Mouse (Mus musculus): ENCODE data around the gene Btbd17.
A peak's percentile ranks its signal among the peaks of the same experiment; 100 is the strongest.

The Btbd17 gene

DNA sequence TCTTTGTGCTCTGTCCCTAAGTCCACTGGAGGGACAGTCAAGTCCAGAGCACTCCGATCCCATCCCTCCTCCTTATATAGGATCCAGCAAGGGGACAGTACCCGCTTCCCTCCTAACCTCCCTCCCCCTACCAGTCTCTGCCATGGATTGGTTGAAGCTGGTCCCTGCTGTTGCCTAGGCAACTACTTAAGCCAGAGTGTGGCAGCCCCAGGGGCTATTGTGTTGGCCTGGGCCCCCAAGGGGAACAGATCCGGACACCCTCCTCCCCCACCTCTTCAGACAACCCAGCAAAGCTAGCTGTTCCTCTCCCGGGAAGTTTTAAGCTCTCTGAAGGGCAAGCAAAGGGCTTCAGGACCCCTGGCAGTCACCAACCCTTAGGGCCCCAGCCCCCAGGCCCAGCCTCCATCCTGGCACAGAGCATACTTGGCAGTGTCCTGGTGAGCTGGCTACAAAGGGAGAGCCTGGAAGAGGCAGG, at the start of gene Btbd17:
Btbd17 (minus strand) TSS at position 98 of the 475 bp plus-strand sequence.
- no peak for DNase-seq (ENCODE audit: low spot score)

DNA sequence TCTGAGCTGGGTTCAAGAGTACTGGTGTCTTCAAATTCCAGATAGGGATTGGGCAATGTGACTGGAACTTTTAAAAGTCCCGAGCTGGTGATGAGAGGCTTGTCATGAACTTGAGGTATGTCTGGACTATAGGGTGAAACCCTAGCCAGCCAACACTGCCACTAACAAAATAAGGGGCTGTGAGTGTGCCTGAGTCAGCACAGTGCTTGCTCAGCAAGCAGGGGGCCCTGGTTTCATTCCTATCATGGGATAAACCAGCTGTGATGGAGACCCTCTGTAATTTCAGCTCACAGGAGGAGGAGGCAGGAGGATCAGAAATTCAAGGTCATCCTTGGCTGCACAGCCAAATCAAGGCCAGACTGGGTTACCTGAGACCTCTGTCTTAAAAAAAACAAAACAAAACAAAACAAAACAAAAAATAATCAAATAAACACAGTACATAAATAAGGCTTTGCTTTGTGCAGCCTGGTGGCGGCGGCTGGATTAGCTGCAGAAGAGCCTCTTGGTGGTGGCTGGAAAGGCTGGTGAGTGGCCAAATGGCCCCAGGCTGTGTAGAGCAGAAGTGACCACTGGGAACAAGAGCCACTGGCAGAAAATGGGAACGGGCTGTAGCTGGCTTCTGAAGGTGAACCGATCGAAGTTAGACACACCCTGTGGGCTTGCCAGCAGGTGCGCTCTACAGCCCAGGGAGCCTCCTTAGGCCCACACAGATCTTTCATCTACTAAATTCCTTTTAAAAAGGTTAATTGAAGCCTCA, 48.9 kb upstream of the Btbd17 start:
- DNase-seq (ENCODE audit: low spot score) = no peak

DNA sequence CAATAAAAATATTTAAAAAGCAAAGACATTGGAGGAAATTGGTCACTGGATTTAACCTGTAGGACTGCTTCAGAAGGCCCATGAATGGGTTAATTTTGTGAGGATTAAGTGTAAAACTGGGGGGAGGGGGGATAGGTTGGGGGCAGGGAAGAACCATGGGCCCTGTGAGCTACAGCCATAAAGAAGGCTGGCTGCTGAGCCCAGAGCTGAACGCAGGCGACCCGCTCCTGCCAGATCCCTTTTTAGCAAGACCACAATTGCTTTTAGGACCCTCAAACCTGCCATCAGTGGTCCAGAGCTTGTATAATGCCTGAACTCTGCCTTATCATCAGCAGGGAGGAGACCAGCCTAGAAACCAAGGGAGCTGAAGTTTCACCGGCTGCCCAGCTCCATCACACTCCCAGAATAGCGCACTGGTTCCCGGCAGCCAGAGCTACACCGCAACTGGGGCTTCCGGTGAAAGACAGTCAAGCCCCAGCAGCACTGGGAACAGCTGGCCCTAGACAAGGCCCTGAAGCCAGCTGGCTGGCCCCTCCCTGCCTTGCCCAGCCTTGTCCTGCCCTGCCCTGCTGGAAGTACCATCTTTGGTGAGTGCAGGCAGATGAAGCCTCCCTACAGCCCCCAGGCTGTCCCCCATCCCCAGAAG, 48.2 kb upstream of the Btbd17 start:
- no peak for DNase-seq (ENCODE audit: low spot score)

DNA sequence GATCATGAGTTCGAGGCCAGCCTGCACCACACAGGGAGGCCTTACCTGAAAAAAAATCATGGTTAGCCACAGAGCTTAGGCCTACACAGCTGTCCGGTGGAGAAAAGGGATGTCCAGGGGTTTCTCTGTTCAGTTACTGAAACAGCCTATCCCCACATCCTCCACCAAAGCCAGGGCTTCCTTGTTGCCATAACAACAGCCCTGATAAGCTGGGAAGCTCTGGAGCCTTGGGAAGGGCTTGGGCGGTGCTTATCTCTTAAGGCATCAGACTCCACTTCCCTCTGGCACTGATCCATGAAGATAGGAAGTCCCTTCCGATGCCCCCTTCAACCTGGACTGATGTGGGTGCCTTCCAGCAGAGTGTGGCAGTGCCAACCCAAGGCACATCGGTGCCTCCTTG, 37.4 kb upstream of the Btbd17 start:
- no peak for DNase-seq (ENCODE audit: low spot score)

DNA sequence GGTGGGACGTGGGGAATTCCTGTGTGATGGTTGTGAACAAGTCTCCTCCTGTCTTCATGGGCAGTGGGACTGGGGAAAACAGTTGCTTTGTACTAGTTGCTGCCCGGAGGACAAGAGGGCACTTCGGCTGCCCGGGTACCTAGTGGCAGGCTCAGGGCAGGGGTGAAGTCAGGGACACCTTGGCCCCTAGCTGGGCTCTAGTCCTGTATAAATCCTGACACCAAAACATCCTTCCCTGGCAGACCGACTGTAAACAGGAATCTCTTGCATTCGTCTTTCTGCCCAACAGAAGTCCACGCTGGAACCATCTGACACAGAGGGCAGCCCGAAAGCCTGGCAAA, 34.7 kb upstream of the Btbd17 start:
- DNase-seq (ENCODE audit: low spot score) = no peak

DNA sequence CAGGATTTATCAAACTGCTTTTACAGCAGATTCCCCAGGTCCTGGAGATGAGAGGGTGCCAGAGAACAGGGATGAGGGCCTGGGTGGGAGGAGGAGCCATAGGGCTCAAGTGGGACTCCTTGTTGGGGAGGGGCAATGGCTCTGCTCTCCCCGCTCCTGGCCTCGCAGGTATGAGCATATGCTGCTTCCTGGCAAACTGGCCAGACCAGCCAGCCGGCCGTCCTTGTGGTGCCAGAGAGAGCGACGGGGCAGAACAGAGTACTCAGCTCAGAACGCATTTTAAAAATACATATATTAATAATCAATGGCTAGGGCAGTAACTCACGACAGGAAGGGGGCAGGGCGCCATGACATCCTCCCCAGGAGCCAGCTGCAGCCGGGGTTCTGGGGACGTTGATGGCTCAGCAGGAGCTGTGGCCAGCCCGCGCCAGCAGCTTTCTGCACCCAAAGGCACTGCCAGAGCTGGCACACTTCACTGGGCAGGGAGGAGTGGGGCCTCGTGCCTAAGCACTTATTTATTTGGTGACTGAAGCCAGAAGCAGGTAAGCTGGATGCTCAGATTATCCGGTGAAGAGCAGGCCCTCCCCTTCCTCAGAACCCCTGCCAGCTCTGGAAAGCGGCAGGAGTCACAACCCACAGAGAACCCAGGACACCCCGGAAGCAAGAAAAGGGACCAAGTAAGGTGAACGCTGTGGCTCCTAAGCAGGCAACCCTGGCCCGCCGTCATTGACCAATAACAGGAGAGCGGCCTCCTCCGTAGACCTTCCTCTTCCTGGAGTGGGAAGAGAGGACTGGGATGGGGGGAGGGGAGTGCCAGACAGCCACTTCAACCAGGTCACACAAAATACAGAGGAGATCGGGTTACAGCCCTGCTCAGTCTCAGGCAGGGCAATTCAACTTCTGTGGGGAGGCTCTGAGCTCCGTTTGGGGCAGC, 34.0 kb upstream of the Btbd17 start:
- DNase-seq (ENCODE audit: low spot score) = no peak

DNA sequence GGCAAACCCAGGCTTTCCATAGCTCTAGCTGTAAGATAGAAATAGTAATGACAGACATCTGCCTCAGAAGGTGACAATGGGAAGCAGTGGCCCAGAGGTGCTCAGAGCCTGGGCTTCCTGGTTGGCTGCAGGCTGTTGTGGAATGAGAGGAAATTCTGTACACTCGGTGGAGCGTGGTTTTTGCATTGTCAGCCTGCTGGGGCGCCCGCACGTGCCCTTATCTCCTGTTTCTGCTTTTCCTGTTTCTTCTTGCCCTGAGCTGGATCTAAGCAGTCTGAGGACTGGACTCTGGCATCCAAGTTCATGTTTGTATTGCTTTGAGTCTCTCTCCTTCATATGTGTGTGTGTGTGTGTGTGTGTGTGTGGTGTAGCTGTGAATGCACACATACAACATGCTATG, 30.9 kb upstream of the Btbd17 start:
- DNase-seq (ENCODE audit: low spot score) = no peak

DNA sequence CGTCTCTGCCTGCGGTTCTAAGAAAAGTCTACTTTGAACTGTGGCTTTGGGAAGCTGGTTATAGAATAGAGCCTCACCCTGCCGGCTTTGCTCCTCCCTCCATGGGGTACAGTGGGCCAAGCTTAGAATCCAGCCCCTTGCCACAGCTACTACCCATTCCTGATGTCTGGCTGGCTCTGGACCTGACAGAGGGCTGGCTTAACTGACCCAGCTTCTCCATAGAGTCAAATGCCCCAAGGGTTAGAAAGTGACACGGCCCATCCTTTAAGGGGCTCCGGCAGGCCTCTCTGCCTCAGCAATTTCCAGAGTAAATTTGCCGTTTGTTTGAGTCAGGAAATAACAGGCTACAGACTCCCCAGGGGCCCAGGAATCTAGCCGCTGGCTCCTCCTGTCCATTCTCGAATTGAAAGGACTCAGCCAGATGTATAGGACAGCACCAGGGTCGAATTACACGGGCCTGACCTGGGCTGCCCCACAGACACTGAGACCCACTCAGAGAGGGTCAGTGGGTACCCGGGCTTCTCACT, 27.5 kb upstream of the Btbd17 start:
- no peak for DNase-seq (ENCODE audit: low spot score)

DNA sequence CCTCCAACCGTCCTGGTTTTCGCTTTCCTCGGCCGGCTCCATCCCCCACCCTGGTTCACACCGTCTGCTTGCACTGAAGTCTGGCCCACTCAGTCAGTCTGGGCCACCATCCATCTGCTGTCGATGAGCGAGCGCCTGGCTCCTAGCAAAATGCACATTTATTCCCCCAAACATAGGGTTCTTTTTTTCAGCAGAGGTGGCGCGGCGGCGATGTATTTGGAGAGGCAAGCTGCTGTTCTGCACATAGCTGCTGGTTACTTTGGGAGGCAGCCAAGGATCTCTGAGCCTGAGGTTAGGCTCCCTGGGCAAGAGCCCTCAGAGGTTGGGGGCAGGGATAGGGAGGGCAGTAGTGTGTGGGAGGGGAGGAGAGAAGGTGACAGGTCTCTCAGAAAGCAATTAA, 27.0 kb upstream of the Btbd17 start:
- DNase-seq (ENCODE audit: low spot score) = no peak

DNA sequence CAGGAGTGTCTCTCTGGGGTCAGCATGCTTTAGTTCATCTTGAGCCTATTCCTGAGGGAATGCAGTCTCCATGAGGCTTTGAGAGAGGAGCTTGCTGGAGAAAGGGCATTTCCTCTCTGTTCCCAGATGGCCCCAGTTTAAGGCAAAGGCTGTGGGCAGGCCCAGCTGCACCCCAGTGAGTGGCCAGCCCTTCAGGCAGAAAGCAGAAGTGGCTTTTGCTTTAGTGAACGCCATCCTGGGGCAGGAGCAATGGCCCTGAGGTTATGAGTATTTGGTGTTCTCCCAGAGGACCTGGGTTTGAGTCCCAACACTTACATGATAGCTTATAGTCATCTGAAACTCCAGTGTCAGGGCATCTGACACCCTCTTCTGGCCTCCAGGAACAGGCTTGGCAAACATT, 25.6 kb upstream of the Btbd17 start:
- no peak for DNase-seq (ENCODE audit: low spot score)

DNA sequence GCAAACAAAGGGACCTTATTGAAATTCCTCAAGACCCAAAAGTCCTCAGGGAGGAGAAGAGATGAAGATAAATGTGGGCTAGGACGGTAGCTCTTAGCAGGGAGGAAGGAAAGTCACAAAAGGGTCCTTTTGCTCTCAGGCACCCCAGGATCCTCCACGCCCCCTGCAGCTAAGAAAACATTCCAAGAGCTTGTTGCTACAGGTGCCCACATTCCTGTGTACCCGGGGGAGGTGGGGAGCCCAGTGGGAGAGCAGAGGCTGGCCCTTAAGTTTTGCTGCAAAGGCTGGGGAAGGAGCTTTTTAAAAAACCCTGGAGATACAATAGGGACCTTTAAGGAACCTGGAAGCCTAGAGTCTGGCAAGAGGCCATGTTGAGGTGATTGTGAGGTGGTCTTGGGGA, 24.7 kb upstream of the Btbd17 start:
- no peak for DNase-seq (ENCODE audit: low spot score)

DNA sequence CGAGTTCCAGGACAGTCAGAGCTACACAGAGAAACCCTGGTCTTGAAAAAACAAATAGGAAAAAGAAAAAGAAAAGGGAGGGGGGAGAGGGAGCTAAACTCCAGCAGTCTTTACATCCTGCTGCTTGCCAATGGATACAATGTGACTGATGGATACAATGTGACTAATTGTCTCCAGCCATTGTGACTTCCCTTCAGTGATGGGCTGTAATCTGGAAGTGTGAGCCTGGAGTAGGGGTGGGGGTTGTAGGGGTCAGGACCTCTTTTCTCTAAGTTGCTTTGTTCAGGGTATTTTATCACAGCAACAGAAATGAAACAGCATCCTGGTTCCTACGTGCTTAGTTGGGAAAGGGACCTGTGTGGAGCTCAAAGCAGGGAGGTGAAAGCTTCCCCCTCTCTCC, 23.4 kb upstream of the Btbd17 start:
- DNase-seq (ENCODE audit: low spot score) = no peak

DNA sequence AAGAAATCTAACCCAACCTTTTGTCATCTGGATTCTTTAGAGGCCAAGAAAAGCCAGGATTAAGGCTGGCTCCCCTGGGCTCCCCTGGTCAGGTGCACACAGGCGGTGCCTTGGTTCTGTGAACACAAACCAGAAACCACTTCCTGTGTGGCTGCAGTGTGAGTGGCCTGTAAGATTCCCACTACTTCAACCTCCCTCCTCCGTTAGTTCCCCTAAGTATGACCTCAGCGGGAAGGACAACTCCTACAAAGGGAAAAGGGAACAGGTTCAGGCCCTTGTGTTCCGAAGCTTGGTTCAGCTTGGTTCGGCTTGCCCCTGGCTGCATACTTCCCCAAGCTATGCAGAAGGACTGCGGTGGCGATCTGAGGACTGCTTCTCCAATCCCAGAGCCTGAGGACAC, 22.4 kb upstream of the Btbd17 start:
- DNase-seq (ENCODE audit: low spot score) = no peak

DNA sequence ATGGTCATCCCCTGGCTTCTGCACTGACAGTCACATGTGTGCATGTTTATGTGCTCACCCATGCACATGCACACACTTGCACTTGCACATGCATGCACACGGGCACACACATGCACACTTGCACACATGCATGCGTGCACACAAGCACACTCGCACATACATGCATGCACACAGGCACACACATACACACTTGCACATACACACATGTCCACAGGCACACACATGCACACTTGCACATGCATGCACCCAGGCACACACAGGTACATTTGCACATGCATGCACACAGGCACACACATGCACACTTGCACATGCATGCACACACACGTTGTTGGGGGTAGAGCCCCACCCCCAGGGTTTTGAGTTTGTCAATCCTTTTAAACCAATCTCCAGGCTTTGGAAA, 21.2 kb upstream of the Btbd17 start:
- DNase-seq (ENCODE audit: low spot score) = no peak

DNA sequence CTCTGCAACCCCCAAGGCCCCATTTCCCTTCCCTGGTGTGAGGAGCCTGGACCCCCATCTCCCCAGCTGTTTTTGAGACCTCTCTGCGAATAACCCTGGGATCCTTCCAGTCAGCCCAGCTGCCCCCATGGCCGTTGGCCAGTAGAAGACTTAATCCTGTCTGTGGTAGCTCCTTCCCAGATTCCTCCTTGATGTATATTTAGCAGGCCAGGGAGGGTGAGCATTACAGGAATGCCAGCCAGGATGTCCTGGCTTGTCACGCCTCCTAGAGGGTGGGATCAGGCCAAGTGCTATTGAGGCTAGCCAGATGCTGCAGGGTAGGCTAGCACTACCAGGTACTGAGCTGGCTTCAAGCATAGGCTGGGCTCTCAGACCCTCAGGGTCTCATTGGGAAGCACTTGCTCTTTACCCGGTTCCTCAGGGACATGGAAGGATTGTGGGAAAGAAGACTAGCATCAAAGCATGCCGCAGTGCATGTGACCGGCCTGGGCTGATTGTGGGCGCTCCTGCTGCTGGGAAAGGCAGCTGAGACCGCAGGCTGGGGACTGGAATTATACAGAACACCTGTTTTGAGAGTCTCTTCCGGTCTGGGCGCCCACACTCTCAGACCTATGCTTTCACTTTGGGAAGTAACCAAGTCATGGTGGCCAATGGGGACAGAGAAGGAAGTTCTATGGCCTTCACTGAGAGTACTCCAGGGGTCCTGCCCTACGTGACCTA, 19.3 kb upstream of the Btbd17 start:
- DNase-seq (ENCODE audit: low spot score) = no peak

DNA sequence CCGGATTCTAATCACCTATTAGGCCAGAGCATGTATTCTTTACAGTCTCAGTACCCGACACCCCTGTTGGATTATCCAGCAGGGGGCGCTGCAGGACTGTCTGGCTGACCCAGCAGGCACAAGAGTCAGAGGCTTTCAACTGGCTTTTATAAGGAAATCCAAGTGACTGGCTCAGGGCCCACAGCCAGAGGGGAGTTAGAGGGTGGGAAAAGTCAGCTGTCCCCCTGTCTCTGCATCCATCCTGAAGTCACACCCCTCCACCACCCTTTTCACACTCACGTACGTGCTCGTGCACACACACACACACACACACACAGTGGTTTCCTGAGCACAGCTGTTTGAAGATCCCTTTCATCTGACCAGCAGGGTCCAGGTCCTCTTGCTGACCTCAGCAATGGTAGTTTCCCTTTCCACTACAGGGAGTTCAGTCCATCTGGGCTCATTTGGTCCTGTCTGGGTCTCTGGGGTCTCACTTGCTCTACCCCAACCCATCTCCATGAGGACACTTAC, 17.0 kb upstream of the Btbd17 start:
- DNase-seq (ENCODE audit: low spot score) = peak; percentile 24

DNA sequence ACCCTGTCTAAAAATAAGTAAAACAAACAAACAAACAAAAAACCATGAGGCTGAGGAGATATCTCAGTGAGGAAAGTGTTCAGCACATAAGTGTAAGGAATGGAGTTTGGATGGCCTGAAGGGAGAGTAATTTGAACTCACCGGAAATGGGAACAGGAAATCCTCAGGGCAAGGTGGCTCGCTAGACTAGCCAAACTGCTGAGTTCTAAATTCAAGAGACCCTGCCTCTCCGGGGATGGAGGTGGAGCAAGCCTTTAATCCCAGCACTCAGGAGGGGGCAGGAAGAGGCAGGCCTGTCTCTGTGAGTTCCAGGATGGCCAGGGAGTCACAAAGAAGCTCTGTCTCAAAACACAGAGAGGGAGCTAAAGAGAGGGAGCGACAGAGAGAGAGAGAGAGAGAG, 14.6 kb upstream of the Btbd17 start:
- no peak for DNase-seq (ENCODE audit: low spot score)

DNA sequence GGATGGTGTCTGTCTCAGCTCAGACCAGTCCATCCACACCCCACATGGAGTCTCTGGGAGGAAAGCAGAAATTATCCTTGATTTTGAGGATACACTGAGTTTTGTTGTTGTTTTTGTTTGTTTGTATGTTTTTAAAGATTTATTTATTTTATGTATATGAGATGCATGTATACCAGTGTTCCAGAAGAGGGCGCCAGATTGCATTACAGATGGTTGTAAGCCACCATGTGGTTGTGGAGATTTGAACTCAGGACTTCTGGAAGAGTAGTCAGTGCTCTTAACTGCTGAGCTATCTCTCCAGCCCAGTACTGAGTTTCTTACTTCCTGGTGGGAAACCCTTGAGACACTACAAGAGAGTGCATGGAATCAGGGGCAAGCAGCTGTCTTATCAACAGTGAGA, 13.6 kb upstream of the Btbd17 start:
- no peak for DNase-seq (ENCODE audit: low spot score)

DNA sequence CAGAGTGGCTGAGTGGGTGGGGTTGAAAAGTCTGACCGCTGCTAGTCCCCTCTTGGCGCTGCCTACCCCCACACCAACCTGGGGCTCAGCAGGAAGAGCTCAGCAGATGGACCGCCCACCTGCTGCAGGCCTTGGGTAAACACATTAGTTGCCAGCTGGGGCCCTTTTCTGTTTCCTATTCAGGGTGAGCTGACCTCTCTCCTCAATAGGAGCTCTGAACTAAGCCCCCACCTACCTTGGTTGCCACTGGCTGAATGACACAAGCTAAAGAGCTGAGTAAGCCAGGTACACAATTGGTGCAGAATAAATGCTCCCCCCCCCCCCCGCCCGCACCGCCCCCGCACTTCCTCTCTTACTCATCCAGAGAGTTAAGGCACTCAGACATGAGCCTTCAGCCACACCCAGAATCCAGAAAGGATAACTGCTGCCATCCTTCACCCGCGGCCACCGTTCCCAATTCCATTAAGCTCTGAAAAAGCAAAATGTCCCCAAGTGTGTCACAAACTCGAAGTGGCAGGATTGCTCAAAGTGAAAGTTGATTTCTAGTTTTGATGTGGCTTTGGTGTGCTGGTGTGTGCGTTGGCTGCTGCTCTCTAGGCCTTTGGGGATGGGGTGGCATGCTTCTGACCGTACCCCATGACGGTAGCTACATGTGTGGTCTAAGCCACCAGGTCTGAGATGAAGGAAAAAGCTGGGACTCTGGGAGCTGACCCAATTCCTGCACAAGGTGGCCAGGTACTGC, 12.1 kb upstream of the Btbd17 start:
- no peak for DNase-seq (ENCODE audit: low spot score)

DNA sequence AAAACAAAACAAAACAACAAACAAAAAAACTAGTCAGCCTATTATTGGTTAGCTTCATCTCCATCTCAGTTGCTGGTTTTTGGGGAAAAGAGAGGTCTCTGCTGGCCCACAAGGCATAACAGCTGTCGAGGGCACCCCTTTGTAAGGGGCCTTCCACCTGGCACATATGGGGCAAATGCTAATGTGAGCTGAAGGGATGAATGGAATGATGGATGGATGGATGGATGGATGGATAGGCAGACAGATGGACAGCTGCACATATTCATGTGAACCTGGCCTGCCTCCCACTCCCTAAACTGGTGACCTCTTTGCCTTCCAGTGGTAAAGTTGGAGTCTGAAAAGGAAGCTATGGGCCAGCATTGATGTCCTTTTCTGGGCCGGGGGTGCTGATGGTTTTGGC, 11.3 kb upstream of the Btbd17 start:
- no peak for DNase-seq (ENCODE audit: low spot score)

DNA sequence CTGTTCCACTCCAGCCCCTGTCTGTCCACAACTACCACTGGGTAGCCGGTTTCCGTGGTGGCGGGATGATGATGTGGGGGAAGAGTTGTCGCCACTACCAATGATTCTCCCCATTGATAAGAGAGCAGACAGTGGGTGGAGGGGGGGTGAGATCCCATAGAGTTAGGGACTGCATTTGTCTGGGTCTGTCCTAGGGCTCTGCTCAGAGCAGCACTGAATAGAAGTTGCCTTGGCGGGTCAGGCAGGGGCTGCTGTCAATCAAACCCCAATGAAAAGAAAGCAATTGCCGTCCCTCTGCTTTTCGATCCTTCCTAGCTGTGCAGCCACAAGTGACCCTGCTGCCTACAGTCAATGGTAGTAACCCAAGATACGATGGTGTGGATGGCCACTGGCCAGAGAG, 8.2 kb upstream of the Btbd17 start:
- no peak for DNase-seq (ENCODE audit: low spot score)

All from MN1 (cell line).